Mouse (Mus musculus) olfactory bulb, adult 2 months (tissue): ENCODE measurements around the gene Rabep2. TPM values are rescaled to one million over a fixed set of nuclear protein-coding genes. Genes with fewer than 3 reads are reported as not detected.

Experiments
- H3K27ac ChIP-seq: fragments of 200-500 bp; 2 replicates; pipeline ENCODE4 v1.5.1; 2012; ENCODE audit warnings: low read depth, low read length; ENCODE audit not compliant: insufficient read depth
- H3K4me1 ChIP-seq: fragments of 200-500 bp; 2 replicates; pipeline ENCODE4 v1.6.1; 2012; ENCODE audit warnings: low read length; ENCODE audit not compliant: control insufficient read depth, insufficient read depth
- H3K4me3 ChIP-seq: fragments of 200-500 bp; 2 replicates; pipeline ENCODE4 v1.5.1; 2012; ENCODE audit warnings: mild to moderate bottlenecking, low read depth, low read length, moderate library complexity; ENCODE audit not compliant: insufficient read depth
- CTCF ChIP-seq: fragments of 200-500 bp; IDR thresholded peaks from 2 replicates; pipeline ENCODE4 v1.5.1; 2012; ENCODE audit warnings: low read depth, mild to moderate bottlenecking, low read length, moderate library complexity; ENCODE audit not compliant: insufficient read depth
- POLR2A ChIP-seq: fragments of 200-500 bp; IDR thresholded peaks from 2 replicates; pipeline ENCODE4 v1.6.1; 2012; ENCODE audit warnings: mild to moderate bottlenecking, low read depth, low read length, moderate library complexity; ENCODE audit not compliant: insufficient read depth
- WGBS: fragments of 180-500 bp; shearing (Covaris S2); methylation state at CpG from one replicate; pipeline ENCODE4 v1.1.7; 2018; 5-methylcytosine and 5-hydroxymethylcytosine counted together
- polyA plus RNA-seq: library from polyadenylated mRNA; stranded (reverse); fragments of >200 nt; gene quantifications from 2 replicates; pipeline ENCODE4 v1.2.4, GENCODE M21; 2012; ENCODE audit warnings: low replicate concordance; ENCODE audit not compliant: missing spikeins, insufficient read depth, insufficient read length

Rabep2 gene
- polyA plus RNA-seq, 1 experiment, result not detected

DNA sequence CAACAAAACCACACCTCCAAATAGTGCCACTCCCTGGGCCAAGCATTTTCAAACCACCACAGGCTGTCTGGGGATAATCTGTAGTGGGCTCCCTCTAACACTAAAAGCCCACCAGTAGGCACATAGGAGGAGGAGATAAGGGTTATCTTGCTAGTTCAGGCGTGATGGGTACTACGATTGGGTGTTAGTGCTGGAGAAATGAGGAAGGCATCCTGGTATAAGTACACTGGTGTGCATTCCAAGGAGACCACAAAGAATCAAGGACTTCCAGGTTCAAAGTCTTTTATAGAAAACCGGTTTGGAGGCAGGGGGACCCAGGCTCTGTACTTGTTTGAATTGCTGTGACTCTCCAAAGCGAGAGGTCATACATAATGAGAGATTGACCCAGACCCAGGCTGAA, 405 bp upstream of the Rabep2 start:
- TF ChIP-seq CTCF (no peak), POLR2A (no peak)
- Histone ChIP-seq H3K4me1 (peaks cover 12% of the 10 kb centered on the region), H3K27ac (peak overlapping the region; percentile 63), H3K4me3 (peak overlapping the region; percentile 97)
- WGBS, result 23% methylated on average over 4 of the region's 4 CpGs

DNA sequence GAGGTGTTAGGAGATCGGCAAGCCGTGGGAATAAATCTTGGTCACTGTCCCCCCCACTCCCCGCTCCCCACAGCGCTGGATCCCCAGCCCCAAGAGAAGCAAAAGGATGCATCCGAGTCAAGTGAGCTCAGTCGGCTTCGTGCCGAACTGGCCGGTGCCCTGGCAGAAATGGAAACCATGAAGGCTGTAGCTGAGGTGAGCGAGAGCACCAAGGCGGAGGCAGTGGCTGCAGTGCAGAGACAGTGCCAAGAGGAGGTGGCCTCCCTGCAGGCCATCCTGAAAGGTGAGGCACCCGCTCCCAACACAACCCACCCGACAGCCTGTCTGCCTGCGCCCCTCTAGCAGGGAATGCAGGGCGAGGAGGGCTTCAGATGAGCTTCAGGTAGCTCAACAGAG, 942 bp downstream of the Rabep2 start:
- H3K4me1 ChIP-seq, result peaks cover 12% of the 10 kb centered on the region
- 18% methylated on average over 15 of the region's 15 CpGs for WGBS
- TF ChIP-seq CTCF (no peak), POLR2A (no peak)
- peak overlapping the region; percentile 97 for H3K4me3 ChIP-seq
- H3K27ac ChIP-seq, result no peak overlapping the region

DNA sequence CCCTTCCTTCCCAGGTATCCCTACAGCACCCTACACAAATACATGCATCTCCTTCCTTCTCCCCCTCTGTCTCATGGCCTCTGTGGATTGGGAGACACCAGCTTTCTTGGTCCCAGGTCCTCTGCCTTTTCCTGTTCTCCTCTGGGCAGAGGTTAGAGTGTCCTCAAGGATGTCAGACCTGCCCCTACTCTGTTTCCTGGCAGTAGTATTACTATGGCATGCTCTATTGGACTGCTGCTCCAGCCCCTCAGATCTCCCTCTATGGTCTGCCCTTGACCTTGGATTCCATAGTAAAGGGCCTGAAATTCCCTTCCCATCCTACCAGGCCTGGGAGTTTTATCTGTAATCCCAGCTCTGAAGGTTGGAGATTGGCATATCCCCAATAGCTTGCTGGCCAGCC, 1.6 kb downstream of the Rabep2 start:
- TF ChIP-seq CTCF, result no peak
- no peak for TF ChIP-seq POLR2A
- peaks cover 12% of the 10 kb centered on the region for H3K4me1 ChIP-seq
- H3K27ac ChIP-seq, result no peak overlapping the region
- no peak overlapping the region for H3K4me3 ChIP-seq

DNA sequence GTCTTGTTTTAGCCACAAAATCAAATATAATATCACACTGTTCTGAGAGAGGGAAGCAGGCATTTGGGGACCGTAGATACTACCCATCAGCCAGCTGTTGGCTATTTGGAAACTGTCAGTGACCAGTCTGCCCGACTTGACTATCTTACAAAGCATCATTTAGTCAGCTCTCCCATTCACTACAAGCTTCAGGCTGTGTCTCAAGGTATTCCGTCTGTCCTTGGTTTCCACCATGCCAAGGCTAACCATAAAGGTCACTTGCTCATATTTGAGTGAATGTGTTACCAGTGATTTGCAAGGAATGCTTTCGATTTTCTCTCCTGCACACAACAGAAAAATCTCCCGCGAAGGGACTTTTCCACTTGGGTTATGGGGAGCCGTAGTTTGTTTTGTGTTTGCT, 6.2 kb downstream of the Rabep2 start:
- TF ChIP-seq POLR2A, result no peak
- no peak for TF ChIP-seq CTCF
- Histone ChIP-seq H3K27ac (no peak overlapping the region), H3K4me1 (peaks cover 6% of the 10 kb centered on the region), H3K4me3 (no peak overlapping the region)
- 89% methylated on average over 7 of the region's 7 CpGs for WGBS

DNA sequence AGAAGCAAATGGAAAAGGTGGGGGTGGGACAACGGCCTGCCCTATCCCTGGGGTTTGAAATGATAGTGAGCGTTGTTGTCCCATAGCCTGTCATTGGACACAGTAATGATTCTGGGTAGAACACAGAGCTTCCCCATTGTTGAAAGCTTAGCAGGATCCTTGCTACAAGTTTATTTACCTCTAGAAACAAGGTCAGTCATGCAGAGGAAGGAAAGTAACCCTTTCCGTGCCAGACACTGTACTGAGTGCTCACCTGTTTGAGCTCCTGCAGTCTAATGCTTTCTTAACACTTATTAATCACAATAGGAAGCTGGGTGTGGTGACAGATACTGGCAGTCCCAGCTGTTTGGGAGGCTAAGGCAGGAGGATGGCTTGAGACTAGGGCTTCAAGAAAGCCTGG, 7.2 kb downstream of the Rabep2 start:
- 77% methylated on average over 3 of the region's 3 CpGs for WGBS
- TF ChIP-seq POLR2A, result no peak
- TF ChIP-seq CTCF, result no peak
- no peak overlapping the region for H3K4me3 ChIP-seq
- H3K27ac ChIP-seq, result no peak overlapping the region
- 0 out of 2 replicates have a peak, but pooled peaks cover 3% of the 10 kb centered on the region for H3K4me1 ChIP-seq

DNA sequence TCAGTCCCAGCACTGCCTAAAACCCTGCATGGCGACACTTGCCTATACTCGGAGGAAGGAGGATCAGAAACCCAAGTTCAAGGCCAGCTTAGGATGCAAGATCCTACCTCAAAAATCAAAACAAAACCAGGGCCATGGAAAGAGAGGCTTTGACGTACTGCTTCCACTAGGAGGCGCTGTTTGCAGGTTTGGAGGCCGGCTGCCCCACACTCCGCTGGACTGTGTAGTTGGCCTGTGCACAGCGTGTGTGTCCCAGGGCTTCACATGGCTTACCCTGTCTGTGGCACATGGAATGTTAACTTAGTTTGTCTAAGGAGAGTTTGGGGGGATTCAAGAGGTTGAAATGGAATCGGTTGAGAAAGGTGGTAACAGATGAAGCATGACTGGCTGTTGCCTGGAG, 8.3 kb downstream of the Rabep2 start:
- Histone ChIP-seq H3K27ac (no peak overlapping the region), H3K4me3 (no peak overlapping the region), H3K4me1 (0 out of 2 replicates have a peak, but pooled peaks cover 3% of the 10 kb centered on the region)
- 24% methylated on average over 8 of the region's 8 CpGs for WGBS
- peak; percentile 48; the same call in 1 of the 2 replicates for TF ChIP-seq CTCF
- no peak for TF ChIP-seq POLR2A

DNA sequence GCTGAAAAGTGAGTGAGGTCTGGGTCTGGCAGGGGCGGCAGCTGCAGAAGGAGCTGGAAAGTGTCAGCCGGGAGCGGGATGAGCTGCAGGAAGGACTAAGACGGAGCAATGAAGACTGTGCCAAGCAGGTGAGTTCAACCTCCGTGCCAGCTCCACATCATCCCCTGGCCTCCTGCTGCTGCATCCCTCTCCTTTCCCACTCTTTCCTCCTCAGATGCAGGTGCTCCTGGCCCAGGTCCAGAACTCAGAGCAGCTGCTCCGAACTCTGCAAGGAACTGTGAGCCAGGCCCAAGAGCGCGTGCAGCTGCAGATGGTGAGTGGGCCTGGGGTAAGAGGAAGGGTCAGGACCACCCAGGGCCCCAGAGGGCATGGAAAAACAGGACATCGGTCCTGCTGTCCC, 11.6 kb downstream of the Rabep2 start:
- whole genome bisulfite sequencing, result 65% methylated on average over 9 of the region's 9 CpGs
- Histone ChIP-seq H3K4me3 (no peak overlapping the region), H3K27ac (no peak overlapping the region), H3K4me1 (0 out of 2 replicates have a peak, but pooled peaks cover 3% of the 10 kb centered on the region)
- TF ChIP-seq POLR2A (no peak), CTCF (no peak)

DNA sequence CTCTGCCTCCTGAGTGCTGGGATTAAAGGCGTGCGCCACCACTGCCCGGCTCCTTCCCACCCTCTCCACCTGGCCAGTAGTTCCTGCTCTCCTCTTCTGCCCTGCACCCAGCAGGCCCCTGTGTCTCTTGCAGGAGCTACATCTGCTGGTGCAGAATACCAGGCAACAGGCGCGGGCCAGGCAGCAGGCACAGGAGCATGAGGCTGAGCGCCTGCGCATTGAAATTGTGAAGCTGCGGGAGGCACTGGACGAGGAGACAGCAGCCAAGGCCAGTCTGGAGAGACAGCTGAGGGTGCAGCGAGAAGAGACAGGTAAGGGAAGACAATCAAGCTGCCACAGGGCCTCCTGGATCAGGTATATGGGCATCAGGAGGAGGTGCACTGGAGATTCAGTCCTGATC, 15.4 kb downstream of the Rabep2 start:
- WGBS, result 96% methylated on average over 10 of the region's 10 CpGs
- H3K4me3 ChIP-seq, result no peak overlapping the region
- no peak for TF ChIP-seq POLR2A
- no peak for TF ChIP-seq CTCF
- H3K4me1 ChIP-seq, result no peaks in the 10 kb centered on the region
- no peak overlapping the region for H3K27ac ChIP-seq

DNA sequence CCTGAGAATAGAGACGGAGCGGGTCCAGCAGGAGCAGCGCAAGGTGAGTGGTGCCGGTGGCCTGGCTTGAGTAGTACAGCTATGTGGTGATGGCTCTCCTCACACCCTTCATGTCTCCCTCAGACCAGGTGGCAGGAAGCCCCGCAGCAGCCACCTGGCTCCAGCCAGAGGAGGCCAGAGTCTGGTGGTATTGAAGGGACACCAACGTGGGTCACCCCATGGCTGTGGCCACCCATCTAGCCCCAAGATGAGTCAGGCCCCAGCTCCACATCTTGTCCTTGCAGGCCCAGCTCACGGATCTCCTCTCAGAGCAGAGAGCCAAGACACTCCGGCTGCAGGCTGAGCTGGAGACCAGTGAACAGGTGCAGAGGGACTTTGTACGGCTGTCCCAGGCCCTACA, 16.0 kb downstream of the Rabep2 start:
- TF ChIP-seq CTCF, result no peak
- no peak for TF ChIP-seq POLR2A
- no peak overlapping the region for H3K4me3 ChIP-seq
- WGBS, result 94% methylated on average over 9 of the region's 9 CpGs
- no peaks in the 10 kb centered on the region for H3K4me1 ChIP-seq
- no peak overlapping the region for H3K27ac ChIP-seq
